Mouse (Mus musculus): Measurements from ENCODE around the gene Arrdc2. TPM values are rescaled to one million over a fixed set of nuclear protein-coding genes. Genes with fewer than 3 reads are reported as not detected.

Gene Arrdc2
- polyA plus RNA-seq, 1 experiment from 2014 or later, result 9.6 TPM

- no peak overlapping the region for H3K4me3 ChIP-seq
- WGBS, result 61% methylated on average over 15 of the region's 15 CpGs
- no peak for ATAC-seq (replicated peaks)
- H3K4me1 ChIP-seq, result no peaks in the 10 kb centered on the region; the same call in 1 of the 2 replicates
- H3K9ac ChIP-seq (replicated peaks), result no peak overlapping the region
- H3K4me2 ChIP-seq (replicated peaks), result no peak overlapping the region
- no peaks in the 10 kb centered on the region for H3K36me3 ChIP-seq
- H3K9me3 ChIP-seq, result no peaks in the 10 kb centered on the region
- H3K27me3 ChIP-seq, result no peaks in the 10 kb centered on the region
- no peak overlapping the region for H3K27ac ChIP-seq (replicated peaks)
Observed at GRCm38 (mm10) chr8:70846371-70847154, 7.0 kb upstream of the Arrdc2 start.

GRCm38 (mm10) chr8:70845108-70845507, 5.6 kb upstream of the Arrdc2 start:
- H3K36me3 ChIP-seq, result no peaks in the 10 kb centered on the region
- no peak for ATAC-seq (replicated peaks)
- H3K27me3 ChIP-seq, result no peaks in the 10 kb centered on the region
- H3K27ac ChIP-seq (replicated peaks), result no peak overlapping the region
- 47% methylated on average over 5 of the region's 5 CpGs for WGBS
- no peak overlapping the region for H3K9ac ChIP-seq (replicated peaks)
- peaks cover 9% of the 10 kb centered on the region for H3K4me1 ChIP-seq
- no peaks in the 10 kb centered on the region for H3K9me3 ChIP-seq
- H3K4me3 ChIP-seq, result no peak overlapping the region
- H3K4me2 ChIP-seq (replicated peaks), result no peak overlapping the region

GRCm38 (mm10) chr8:70844523-70844922, 5.0 kb upstream of the Arrdc2 start:
- H3K9me3 ChIP-seq, result no peaks in the 10 kb centered on the region
- ATAC-seq (replicated peaks), result no peak

GRCm38 (mm10) chr8:70843941-70844340, 4.4 kb upstream of the Arrdc2 start:
- no peak for ATAC-seq (replicated peaks)
- Histone ChIP-seq H3K4me3 (no peak overlapping the region), H3K27ac (replicated peaks) (no peak overlapping the region), H3K4me1 (peaks cover 12% of the 10 kb centered on the region), H3K4me2 (replicated peaks) (no peak overlapping the region), H3K36me3 (no peaks in the 10 kb centered on the region), H3K9me3 (no peaks in the 10 kb centered on the region), H3K9ac (replicated peaks) (0 out of 2 replicates have a peak overlapping the region, but pooled peaks have one; percentile 15), H3K27me3 (no peaks in the 10 kb centered on the region)
- WGBS, result 88% methylated on average over 8 of the region's 8 CpGs

More at GRCm38 (mm10) chr8:70844523-70844922, 5.0 kb upstream of the Arrdc2 start:
- Histone ChIP-seq H3K4me3 (no peak overlapping the region), H3K27me3 (no peaks in the 10 kb centered on the region), H3K27ac (replicated peaks) (no peak overlapping the region), H3K9ac (replicated peaks) (no peak overlapping the region), H3K4me2 (replicated peaks) (no peak overlapping the region), H3K36me3 (no peaks in the 10 kb centered on the region), H3K4me1 (peaks cover 12% of the 10 kb centered on the region)
- WGBS, result under 1% methylated on average over 6 of the region's 6 CpGs

GRCm38 (mm10) chr8:70843214-70843773, 3.8 kb upstream of the Arrdc2 start:
- H3K27me3 ChIP-seq, result no peaks in the 10 kb centered on the region
- H3K4me1 ChIP-seq, result peaks cover 18% of the 10 kb centered on the region
- H3K9me3 ChIP-seq, result no peaks in the 10 kb centered on the region
- no peak overlapping the region for H3K9ac ChIP-seq (replicated peaks)
- H3K4me3 ChIP-seq, result no peak overlapping the region
- no peak overlapping the region for H3K4me2 ChIP-seq (replicated peaks)
- 84% methylated on average over 5 of the region's 5 CpGs for WGBS
- no peak for ATAC-seq (replicated peaks)
- no peaks in the 10 kb centered on the region for H3K36me3 ChIP-seq
- H3K27ac ChIP-seq (replicated peaks), result no peak overlapping the region

- 77% methylated on average over 25 of the region's 25 CpGs for WGBS
- ATAC-seq (replicated peaks), result no peak
- H3K27ac ChIP-seq (replicated peaks), result no peak overlapping the region
Observed at GRCm38 (mm10) chr8:70842484-70842883, 3.0 kb upstream of the Arrdc2 start.

GRCm38 (mm10) chr8:70841147-70842072, 1.9 kb upstream of the Arrdc2 start:
- H3K36me3 ChIP-seq, result no peaks in the 10 kb centered on the region
- WGBS, result 40% methylated on average over 22 of the region's 22 CpGs
- no peaks in the 10 kb centered on the region for H3K9me3 ChIP-seq
- no peak overlapping the region for H3K9ac ChIP-seq (replicated peaks)
- H3K27ac ChIP-seq (replicated peaks), result no peak overlapping the region
- peaks cover 18% of the 10 kb centered on the region for H3K4me1 ChIP-seq
- no peak for ATAC-seq (replicated peaks)
- H3K27me3 ChIP-seq, result no peaks in the 10 kb centered on the region
- H3K4me3 ChIP-seq, result no peak overlapping the region
- H3K4me2 ChIP-seq (replicated peaks), result no peak overlapping the region

More at GRCm38 (mm10) chr8:70842484-70842883, 3.0 kb upstream of the Arrdc2 start:
- Histone ChIP-seq H3K9ac (replicated peaks) (no peak overlapping the region), H3K27me3 (no peaks in the 10 kb centered on the region), H3K4me2 (replicated peaks) (no peak overlapping the region), H3K9me3 (no peaks in the 10 kb centered on the region), H3K4me3 (no peak overlapping the region), H3K4me1 (peaks cover 18% of the 10 kb centered on the region), H3K36me3 (no peaks in the 10 kb centered on the region)

GRCm38 (mm10) chr8:70840590-70840989, 1.1 kb upstream of the Arrdc2 start:
- Histone ChIP-seq H3K9ac (replicated peaks) (no peak overlapping the region), H3K36me3 (no peaks in the 10 kb centered on the region), H3K27ac (replicated peaks) (peak overlapping the region; percentile 94; the same call in 1 of the 2 replicates), H3K4me1 (peaks cover 18% of the 10 kb centered on the region), H3K27me3 (no peaks in the 10 kb centered on the region), H3K4me3 (no peak overlapping the region), H3K4me2 (replicated peaks) (no peak overlapping the region), H3K9me3 (no peaks in the 10 kb centered on the region)
- ATAC-seq (replicated peaks), result no peak
- 57% methylated on average over 10 of the region's 10 CpGs for WGBS

- WGBS, result 3% methylated on average over 66 of the region's 66 CpGs
- Histone ChIP-seq H3K4me3 (peak overlapping the region; percentile 72), H3K9me3 (no peaks in the 10 kb centered on the region), H3K4me2 (replicated peaks) (peak overlapping the region; percentile 61), H3K9ac (replicated peaks) (peak overlapping the region; percentile 68), H3K4me1 (peaks cover 18% of the 10 kb centered on the region), H3K36me3 (no peaks in the 10 kb centered on the region), H3K27me3 (no peaks in the 10 kb centered on the region), H3K27ac (replicated peaks) (peak overlapping the region; percentile 94)
- ATAC-seq (replicated peaks), result peak; percentile 39
Observed at GRCm38 (mm10) chr8:70838654-70839407, 689 bp downstream of the Arrdc2 start.

GRCm38 (mm10) chr8:70836666-70837065, 2.9 kb downstream of the Arrdc2 start:
- Histone ChIP-seq H3K4me2 (replicated peaks) (no peak overlapping the region), H3K4me3 (no peak overlapping the region), H3K9me3 (no peaks in the 10 kb centered on the region), H3K4me1 (peaks cover 18% of the 10 kb centered on the region), H3K27ac (replicated peaks) (no peak overlapping the region), H3K36me3 (no peaks in the 10 kb centered on the region), H3K9ac (replicated peaks) (no peak overlapping the region), H3K27me3 (no peaks in the 10 kb centered on the region)
- WGBS, result 87% methylated on average over 12 of the region's 12 CpGs
- ATAC-seq (replicated peaks), result no peak

- Histone ChIP-seq H3K9me3 (no peaks in the 10 kb centered on the region), H3K27me3 (no peaks in the 10 kb centered on the region), H3K4me2 (replicated peaks) (no peak overlapping the region), H3K9ac (replicated peaks) (no peak overlapping the region), H3K4me1 (peaks cover 7% of the 10 kb centered on the region), H3K4me3 (no peak overlapping the region), H3K36me3 (no peaks in the 10 kb centered on the region), H3K27ac (replicated peaks) (no peak overlapping the region)
- 95% methylated on average over 3 of the region's 3 CpGs for WGBS
- ATAC-seq (replicated peaks), result no peak
Observed at GRCm38 (mm10) chr8:70834071-70834470, 5.4 kb downstream of the Arrdc2 start.
